Mouse (Mus musculus): ENCODE results near the gene Zmynd8. TPM values are rescaled to one million over a fixed set of nuclear protein-coding genes. Genes with fewer than 3 reads are reported as not detected.
A peak's percentile ranks its signal among the peaks of the same experiment; 100 is the strongest.

Gene Zmynd8
- polyA plus RNA-seq, 1 experiment from 2014 or later: 81.5 TPM

DNA sequence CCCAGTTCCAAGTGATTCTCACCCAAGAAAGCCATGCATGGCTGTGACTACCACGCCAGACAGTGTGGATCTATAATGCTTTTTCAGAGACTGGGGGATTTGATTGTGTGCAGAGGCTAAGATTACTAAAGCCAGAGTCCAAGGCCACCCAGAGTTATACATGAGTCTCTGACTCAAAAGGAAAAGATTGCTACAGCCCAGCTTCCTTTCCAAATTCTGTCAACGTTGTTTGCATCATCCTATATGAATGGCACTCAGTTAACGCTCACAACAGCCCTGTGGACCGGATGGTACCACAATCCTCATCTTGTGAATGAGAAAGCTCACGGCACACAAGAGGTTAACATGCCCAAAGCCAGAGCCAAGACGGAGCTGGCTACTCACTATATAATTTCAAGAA lies 48.0 kb downstream of the Zmynd8 start:
- Histone ChIP-seq H3K9me3 (ENCODE audit: control insufficient read depth, low read length) (no peaks in the 10 kb centered on the region), H3K4me1 (replicated peaks; ENCODE audit: control insufficient read depth, insufficient read depth, low read length) (peaks cover 40% of the 10 kb centered on the region), H3K9ac (replicated peaks; ENCODE audit: low read depth, low read length) (no peak overlapping the region), H3K36me3 (ENCODE audit: control insufficient read depth, insufficient read depth) (peaks cover 2% of the 10 kb centered on the region; the same call in 1 of the 2 replicates), H3K4me3 (replicated peaks; ENCODE audit: low read length) (no peak overlapping the region), H3K4me2 (ENCODE audit: low read length) (no peak overlapping the region), H3K27ac (ENCODE audit: low read length) (no peak overlapping the region), H3K27me3 (replicated peaks; ENCODE audit: control insufficient read depth, insufficient read depth, low read length) (no peaks in the 10 kb centered on the region)
- WGBS: 77% methylated on average over 6 of the region's 6 CpGs
- no peak for ATAC-seq

- 22% methylated on average over 5 of the region's 5 CpGs for WGBS
- Histone ChIP-seq H3K9me3 (ENCODE audit: control insufficient read depth, low read length) (no peaks in the 10 kb centered on the region), H3K27me3 (replicated peaks; ENCODE audit: control insufficient read depth, insufficient read depth, low read length) (no peaks in the 10 kb centered on the region), H3K4me3 (replicated peaks; ENCODE audit: low read length) (no peak overlapping the region), H3K9ac (replicated peaks; ENCODE audit: low read depth, low read length) (no peak overlapping the region), H3K36me3 (ENCODE audit: control insufficient read depth, insufficient read depth) (peaks cover 2% of the 10 kb centered on the region), H3K4me1 (replicated peaks; ENCODE audit: control insufficient read depth, insufficient read depth, low read length) (peaks cover 24% of the 10 kb centered on the region), H3K27ac (ENCODE audit: low read length) (peak overlapping the region; percentile 26), H3K4me2 (ENCODE audit: low read length) (no peak overlapping the region)
- peak; percentile 59 for ATAC-seq
Observed at GRCm38 (mm10) chr2:165849129-165849528, 49.7 kb downstream of the Zmynd8 start.

GRCm38 (mm10) chr2:165846787-165847186 lies 52.0 kb downstream of the Zmynd8 start:
- Histone ChIP-seq H3K27ac (ENCODE audit: low read length) (no peak overlapping the region), H3K9me3 (ENCODE audit: control insufficient read depth, low read length) (no peaks in the 10 kb centered on the region), H3K4me3 (replicated peaks; ENCODE audit: low read length) (no peak overlapping the region), H3K36me3 (ENCODE audit: control insufficient read depth, insufficient read depth) (peaks cover 5% of the 10 kb centered on the region), H3K4me1 (replicated peaks; ENCODE audit: control insufficient read depth, insufficient read depth, low read length) (peaks cover 20% of the 10 kb centered on the region), H3K27me3 (replicated peaks; ENCODE audit: control insufficient read depth, insufficient read depth, low read length) (no peaks in the 10 kb centered on the region), H3K4me2 (ENCODE audit: low read length) (no peak overlapping the region), H3K9ac (replicated peaks; ENCODE audit: low read depth, low read length) (no peak overlapping the region)
- 89% methylated on average over 8 of the region's 8 CpGs for WGBS
- ATAC-seq: no peak

DNA sequence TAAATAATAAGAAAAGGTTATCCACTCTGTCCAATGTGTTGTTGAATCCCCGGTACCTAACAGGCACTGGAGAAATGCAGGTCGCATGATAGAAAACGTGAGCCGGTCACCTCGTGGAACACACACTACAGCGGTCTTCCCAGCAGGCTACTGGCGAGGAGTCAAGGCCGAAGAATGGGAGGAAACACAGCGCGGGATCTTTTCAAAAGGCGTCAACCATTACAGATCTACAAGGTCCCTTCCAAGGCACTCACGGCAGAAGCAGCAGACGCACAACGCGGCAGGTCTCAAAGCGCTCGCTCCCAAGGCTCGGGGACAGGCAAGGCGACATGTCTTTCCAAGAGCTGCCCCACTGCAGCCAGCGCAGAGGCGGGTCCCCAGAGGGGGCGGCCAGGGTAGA lies 53.3 kb downstream of the Zmynd8 start:
- no peak overlapping the region for H3K9ac ChIP-seq (replicated peaks; ENCODE audit: low read depth, low read length)
- H3K4me1 ChIP-seq (replicated peaks; ENCODE audit: control insufficient read depth, insufficient read depth, low read length): peaks cover 11% of the 10 kb centered on the region
- ATAC-seq: no peak
- H3K36me3 ChIP-seq (ENCODE audit: control insufficient read depth, insufficient read depth): peaks cover 2% of the 10 kb centered on the region; the same call in 1 of the 2 replicates
- no peak overlapping the region for H3K27ac ChIP-seq (ENCODE audit: low read length)
- WGBS: 73% methylated on average over 22 of the region's 22 CpGs
- H3K4me2 ChIP-seq (ENCODE audit: low read length): no peak overlapping the region
- no peak overlapping the region for H3K4me3 ChIP-seq (replicated peaks; ENCODE audit: low read length)
- H3K27me3 ChIP-seq (replicated peaks; ENCODE audit: control insufficient read depth, insufficient read depth, low read length): no peaks in the 10 kb centered on the region
- no peaks in the 10 kb centered on the region for H3K9me3 ChIP-seq (ENCODE audit: control insufficient read depth, low read length)

- Histone ChIP-seq H3K9ac (replicated peaks; ENCODE audit: low read depth, low read length) (no peak overlapping the region), H3K4me3 (replicated peaks; ENCODE audit: low read length) (no peak overlapping the region), H3K27me3 (replicated peaks; ENCODE audit: control insufficient read depth, insufficient read depth, low read length) (no peaks in the 10 kb centered on the region), H3K4me1 (replicated peaks; ENCODE audit: control insufficient read depth, insufficient read depth, low read length) (peaks cover 12% of the 10 kb centered on the region), H3K36me3 (ENCODE audit: control insufficient read depth, insufficient read depth) (peaks cover 6% of the 10 kb centered on the region; the same call in 1 of the 2 replicates), H3K27ac (ENCODE audit: low read length) (no peak overlapping the region), H3K4me2 (ENCODE audit: low read length) (no peak overlapping the region), H3K9me3 (ENCODE audit: control insufficient read depth, low read length) (no peaks in the 10 kb centered on the region)
- 96% methylated on average over 6 of the region's 6 CpGs for WGBS
- no peak for ATAC-seq
Observed at GRCm38 (mm10) chr2:165843350-165843749, 55.5 kb downstream of the Zmynd8 start.

GRCm38 (mm10) chr2:165842241-165842640 lies 56.6 kb downstream of the Zmynd8 start:
- ATAC-seq: no peak
- H3K27me3 ChIP-seq (replicated peaks; ENCODE audit: control insufficient read depth, insufficient read depth, low read length): no peaks in the 10 kb centered on the region
- no peaks in the 10 kb centered on the region for H3K9me3 ChIP-seq (ENCODE audit: control insufficient read depth, low read length)
- H3K27ac ChIP-seq (ENCODE audit: low read length): no peak overlapping the region
- H3K4me2 ChIP-seq (ENCODE audit: low read length): no peak overlapping the region
- WGBS: 87% methylated on average over 10 of the region's 10 CpGs
- H3K36me3 ChIP-seq (ENCODE audit: control insufficient read depth, insufficient read depth): peaks cover 6% of the 10 kb centered on the region; the same call in 1 of the 2 replicates
- H3K9ac ChIP-seq (replicated peaks; ENCODE audit: low read depth, low read length): no peak overlapping the region
- H3K4me1 ChIP-seq (replicated peaks; ENCODE audit: control insufficient read depth, insufficient read depth, low read length): peaks cover 15% of the 10 kb centered on the region
- no peak overlapping the region for H3K4me3 ChIP-seq (replicated peaks; ENCODE audit: low read length)

DNA sequence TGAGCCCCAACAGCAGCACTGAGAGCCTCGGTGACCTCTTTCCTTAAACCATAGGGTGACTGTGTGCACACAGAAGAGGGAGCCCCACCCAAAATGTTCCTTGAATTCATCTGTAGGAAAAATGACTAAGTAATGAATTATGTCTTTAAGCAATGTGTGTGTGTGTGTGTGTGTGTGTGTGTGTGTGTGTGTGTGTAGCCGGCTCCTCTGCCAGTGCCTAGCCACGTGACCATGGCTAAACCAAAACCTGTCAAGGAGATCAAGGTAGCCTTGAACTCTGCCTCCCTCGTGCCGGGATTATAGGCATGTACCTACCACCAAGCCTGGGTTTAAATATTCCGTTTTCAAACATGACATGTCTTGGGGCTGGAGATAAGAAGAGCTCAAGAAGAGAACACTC lies 57.0 kb downstream of the Zmynd8 start:
- Histone ChIP-seq H3K9me3 (ENCODE audit: control insufficient read depth, low read length) (no peaks in the 10 kb centered on the region), H3K9ac (replicated peaks; ENCODE audit: low read depth, low read length) (no peak overlapping the region), H3K4me1 (replicated peaks; ENCODE audit: control insufficient read depth, insufficient read depth, low read length) (peaks cover 15% of the 10 kb centered on the region), H3K27me3 (replicated peaks; ENCODE audit: control insufficient read depth, insufficient read depth, low read length) (no peaks in the 10 kb centered on the region), H3K27ac (ENCODE audit: low read length) (no peak overlapping the region), H3K4me2 (ENCODE audit: low read length) (no peak overlapping the region), H3K4me3 (replicated peaks; ENCODE audit: low read length) (no peak overlapping the region), H3K36me3 (ENCODE audit: control insufficient read depth, insufficient read depth) (peaks cover 6% of the 10 kb centered on the region)
- ATAC-seq: no peak
- 92% methylated on average over 6 of the region's 6 CpGs for WGBS

GRCm38 (mm10) chr2:165840852-165841251 lies 58.0 kb downstream of the Zmynd8 start:
- H3K27ac ChIP-seq (ENCODE audit: low read length): no peak overlapping the region
- no peak overlapping the region for H3K9ac ChIP-seq (replicated peaks; ENCODE audit: low read depth, low read length)
- no peak overlapping the region for H3K4me3 ChIP-seq (replicated peaks; ENCODE audit: low read length)
- no peaks in the 10 kb centered on the region for H3K9me3 ChIP-seq (ENCODE audit: control insufficient read depth, low read length)
- no peaks in the 10 kb centered on the region for H3K27me3 ChIP-seq (replicated peaks; ENCODE audit: control insufficient read depth, insufficient read depth, low read length)
- H3K4me2 ChIP-seq (ENCODE audit: low read length): no peak overlapping the region
- peaks cover 9% of the 10 kb centered on the region for H3K36me3 ChIP-seq (ENCODE audit: control insufficient read depth, insufficient read depth)
- ATAC-seq: no peak
- WGBS: 95% methylated on average over 7 of the region's 7 CpGs
- peaks cover 15% of the 10 kb centered on the region for H3K4me1 ChIP-seq (replicated peaks; ENCODE audit: control insufficient read depth, insufficient read depth, low read length)

- H3K36me3 ChIP-seq (ENCODE audit: control insufficient read depth, insufficient read depth): peaks cover 19% of the 10 kb centered on the region
- 26% methylated on average over 2 of the region's 2 CpGs for WGBS
Observed at GRCm38 (mm10) chr2:165839317-165839652, 59.5 kb downstream of the Zmynd8 start.

More at GRCm38 (mm10) chr2:165839317-165839652, 59.5 kb downstream of the Zmynd8 start:
- Histone ChIP-seq H3K9ac (replicated peaks; ENCODE audit: low read depth, low read length) (no peak overlapping the region), H3K4me1 (replicated peaks; ENCODE audit: control insufficient read depth, insufficient read depth, low read length) (peaks cover 15% of the 10 kb centered on the region), H3K4me2 (ENCODE audit: low read length) (no peak overlapping the region), H3K4me3 (replicated peaks; ENCODE audit: low read length) (no peak overlapping the region), H3K27ac (ENCODE audit: low read length) (peak overlapping the region; percentile 69), H3K9me3 (ENCODE audit: control insufficient read depth, low read length) (no peaks in the 10 kb centered on the region), H3K27me3 (replicated peaks; ENCODE audit: control insufficient read depth, insufficient read depth, low read length) (no peaks in the 10 kb centered on the region)
- peak; percentile 59 for ATAC-seq
